Mouse (Mus musculus): ENCODE data around the gene Slc47a2.
A peak's percentile ranks its signal among the peaks of the same experiment; 100 is the strongest.
"Not testable (repeated sequence)": the region's sequence is repeated elsewhere in the genome, so short reads cannot be mapped to it uniquely, and the experiment has no call there.

Gene Slc47a2

DNA sequence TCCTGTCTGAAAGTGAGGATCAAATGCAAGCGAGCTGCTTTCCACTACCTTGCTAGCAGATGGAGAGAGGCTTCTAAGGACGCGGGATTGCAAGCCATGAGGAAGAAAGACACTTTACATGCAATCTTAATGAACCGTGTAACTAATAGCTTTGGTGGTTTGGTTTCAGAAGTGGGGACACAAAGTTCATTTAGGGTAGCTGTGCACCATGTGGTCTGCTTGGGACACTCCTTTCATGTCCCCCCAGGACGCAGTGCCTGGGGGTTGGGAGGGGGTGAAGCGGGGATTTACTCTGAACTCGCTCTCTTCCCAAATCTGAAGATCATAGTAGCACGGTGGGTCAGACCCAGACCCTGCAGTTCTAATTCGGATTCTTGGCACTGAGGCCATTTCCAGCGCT, 689 bp downstream of the Slc47a2 start:
- no peak for DNase-seq (ENCODE audit: low read depth, low spot score)

- DNase-seq (ENCODE audit: low read depth, low spot score), result no peak
Observed at GRCm38 (mm10) chr11:61341233-61341632, 1.4 kb downstream of the Slc47a2 start.

- DNase-seq (ENCODE audit: low read depth, low spot score), result no peak
Observed at GRCm38 (mm10) chr11:61340374-61340773, 2.3 kb downstream of the Slc47a2 start.

DNA sequence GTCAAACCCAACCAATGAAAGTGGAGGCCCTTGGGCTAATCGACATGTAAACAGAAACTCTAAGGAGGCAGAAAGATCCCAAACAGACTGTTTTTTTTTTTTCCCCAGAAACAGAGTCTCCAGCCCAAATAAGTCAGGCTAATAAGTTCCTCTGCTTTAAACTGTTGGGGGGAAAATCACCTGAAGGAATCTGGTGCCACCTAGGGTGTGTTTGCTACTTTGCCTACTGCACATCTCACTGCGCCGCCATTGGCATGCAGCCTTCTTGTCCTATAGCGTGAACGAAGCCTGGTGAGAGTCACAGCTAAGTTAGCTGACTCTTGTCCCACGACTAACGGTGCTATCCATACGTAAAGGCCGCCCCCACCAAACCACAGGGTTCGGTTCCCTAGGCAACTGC, 5.1 kb downstream of the Slc47a2 start:
- peak; percentile 57 for DNase-seq (ENCODE audit: low read depth, low spot score)

DNA sequence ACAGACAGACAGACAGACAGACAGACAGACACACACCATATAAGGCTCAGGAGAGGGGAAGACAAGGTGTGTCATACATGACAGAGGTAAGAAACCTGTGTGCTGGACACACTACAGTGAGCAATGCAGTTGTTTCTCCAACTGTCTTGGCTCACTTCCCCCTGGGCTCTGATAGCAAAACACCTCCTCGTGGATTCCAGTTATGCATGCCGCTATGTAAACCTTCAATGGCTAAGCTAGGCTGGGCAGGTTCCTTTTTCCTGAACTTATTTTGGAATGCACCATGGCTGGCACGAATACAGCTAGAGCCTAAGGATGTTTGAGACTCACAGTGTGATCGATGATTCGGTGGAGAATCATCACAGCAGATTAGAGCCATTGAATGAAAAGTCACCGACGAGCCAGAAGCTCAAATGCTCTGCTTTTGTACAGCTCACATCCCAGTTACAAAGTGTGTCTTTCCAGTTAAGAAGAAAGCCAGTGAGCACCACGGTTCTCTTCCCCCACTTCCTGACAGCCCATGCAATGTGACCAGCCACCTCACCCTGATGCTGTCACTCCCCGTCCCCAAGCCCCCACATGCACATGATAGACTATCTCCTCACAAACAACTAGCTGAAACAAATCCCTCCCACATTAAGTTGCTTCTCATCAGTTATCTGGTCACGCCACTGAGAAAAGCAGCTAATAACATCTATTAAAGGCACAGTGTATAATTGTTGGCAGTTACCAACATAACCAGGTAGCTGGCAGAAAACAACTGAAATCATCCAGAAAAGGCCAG, 21.6 kb downstream of the Slc47a2 start:
- no peak for DNase-seq (ENCODE audit: low read depth, low spot score)

DNA sequence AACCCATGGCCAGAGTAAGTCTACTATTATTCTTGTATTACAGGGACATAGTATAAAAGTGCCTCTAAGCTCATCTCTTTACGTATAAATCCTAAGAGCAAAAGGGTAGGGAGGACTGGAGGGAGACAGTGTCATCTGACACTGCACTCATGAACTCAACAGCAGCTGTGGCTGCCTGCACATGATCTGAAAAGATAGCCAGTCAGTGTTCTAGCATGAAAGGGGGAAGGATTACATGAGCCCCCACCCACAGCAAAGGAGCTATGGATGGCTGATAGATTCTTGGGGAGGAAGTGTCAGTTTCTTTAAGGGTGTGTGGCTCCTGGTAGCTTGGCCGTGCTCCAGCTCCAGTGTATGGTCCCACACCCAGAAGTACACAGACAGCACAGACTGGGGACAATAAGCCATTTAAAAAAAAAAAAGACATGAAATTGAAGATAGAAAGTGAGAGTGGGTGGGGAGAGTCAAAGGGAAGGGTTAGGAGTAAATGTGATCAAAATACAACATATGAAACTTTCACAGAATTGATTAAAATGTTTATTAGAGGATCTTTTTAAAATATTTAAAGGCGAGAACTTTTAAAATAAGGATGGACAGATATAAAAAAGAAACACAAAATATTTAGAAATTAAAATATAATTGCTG, 22.6 kb downstream of the Slc47a2 start:
- no peak for DNase-seq (ENCODE audit: low read depth, low spot score)

DNA sequence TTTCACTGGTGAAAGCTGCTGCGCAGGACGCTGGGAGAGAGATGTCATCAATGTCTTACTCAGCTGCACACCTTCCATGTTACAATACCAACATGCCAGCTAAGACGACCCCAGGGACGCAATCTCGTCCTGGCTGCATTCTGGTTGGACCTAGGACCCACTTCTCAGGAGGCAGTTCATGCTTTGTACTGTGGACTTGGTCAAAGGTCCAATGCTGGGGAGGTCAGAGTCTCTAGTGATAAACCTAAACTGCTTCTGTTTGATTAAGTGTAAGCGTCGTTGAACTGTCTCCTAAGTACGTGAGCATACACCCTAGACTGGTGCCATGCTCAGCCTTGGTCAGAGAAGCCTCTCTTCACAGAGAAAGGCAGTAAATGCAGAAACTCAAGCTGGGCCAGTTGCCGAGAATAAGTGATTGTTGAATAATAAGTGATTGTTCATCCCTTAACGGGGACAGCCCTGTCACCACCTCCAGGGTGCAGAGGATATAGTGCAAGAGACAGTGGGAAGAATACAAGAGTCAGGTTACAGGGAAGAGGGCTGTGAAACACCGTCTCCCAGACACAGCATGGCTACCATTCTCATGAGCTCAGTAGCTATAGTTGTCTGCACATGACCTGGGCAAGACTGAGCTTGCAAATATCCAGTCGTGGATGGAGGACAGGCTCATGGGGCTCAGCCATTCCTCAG, 23.3 kb downstream of the Slc47a2 start:
- DNase-seq (ENCODE audit: low read depth, low spot score), result no peak

GRCm38 (mm10) chr11:61316864-61317263, 25.8 kb downstream of the Slc47a2 start:
- DNase-seq (ENCODE audit: low read depth, low spot score), result no peak

DNA sequence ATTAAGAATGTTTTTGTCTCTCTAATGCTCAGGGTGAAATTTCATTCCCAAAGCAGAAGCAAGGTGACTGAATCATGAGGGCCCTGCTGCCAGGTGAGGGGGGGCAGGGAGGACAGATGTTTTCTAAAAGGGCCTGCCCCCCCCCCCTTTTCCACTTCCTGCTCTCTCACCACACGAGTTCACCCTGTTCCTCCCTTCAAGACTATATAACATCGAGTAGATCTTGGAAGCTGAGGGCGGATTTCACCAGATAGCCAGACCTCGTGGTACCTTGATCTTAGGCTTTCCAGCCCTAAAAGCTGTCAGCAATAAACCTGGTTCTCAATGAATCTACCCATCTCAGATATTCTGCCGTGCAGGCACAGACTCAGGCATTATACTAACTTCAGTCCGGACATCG, 32.3 kb downstream of the Slc47a2 start:
- DNase-seq (ENCODE audit: low read depth, low spot score), result no peak

DNA sequence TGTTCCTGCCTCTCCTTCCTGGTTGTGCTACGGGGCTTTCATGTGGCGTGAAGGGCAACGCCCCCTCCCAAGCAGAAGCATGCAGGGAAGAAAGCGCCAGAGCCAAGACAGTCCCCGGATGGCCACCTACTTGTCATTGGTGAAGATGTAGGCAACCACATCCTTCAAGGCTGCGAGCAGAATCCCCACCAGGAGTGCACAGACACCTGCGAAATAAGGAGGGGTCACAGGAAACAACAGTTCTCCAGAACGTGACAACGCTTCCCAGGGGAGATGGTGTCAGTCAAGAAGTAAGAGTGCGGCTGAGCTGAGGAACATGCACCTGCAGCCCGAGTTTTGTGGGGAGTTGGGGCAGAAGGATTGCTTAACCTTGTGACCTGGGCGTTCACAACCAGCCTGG, 32.8 kb downstream of the Slc47a2 start:
- no peak for DNase-seq (ENCODE audit: low read depth, low spot score)

GRCm38 (mm10) chr11:61307795-61308194, 34.9 kb downstream of the Slc47a2 start:
- DNase-seq (ENCODE audit: low read depth, low spot score), result no peak

GRCm38 (mm10) chr11:61305377-61305776, 37.3 kb downstream of the Slc47a2 start:
- peak; percentile 72 for DNase-seq (ENCODE audit: low read depth, low spot score)

DNA sequence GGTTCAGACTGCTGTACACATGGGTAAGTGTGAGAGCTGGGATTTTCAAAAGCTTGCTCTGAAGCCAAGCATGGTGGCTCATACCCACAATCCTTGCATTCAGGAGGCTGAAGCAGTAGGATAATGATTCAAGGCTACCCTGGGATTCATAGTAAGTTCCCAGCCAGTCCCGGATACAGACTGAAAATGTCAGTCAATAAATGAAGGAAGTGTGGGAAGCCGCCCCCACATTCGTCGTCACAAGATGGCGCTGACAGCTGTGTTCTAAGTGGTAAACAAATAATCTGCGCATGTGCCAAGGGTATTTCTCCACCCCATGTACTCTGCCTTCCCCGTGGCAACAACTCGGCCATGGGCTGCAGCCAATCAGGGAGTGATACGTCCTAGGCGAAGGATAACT, 38.1 kb downstream of the Slc47a2 start:
- DNase-seq (ENCODE audit: low read depth, low spot score), result not testable (repeated sequence)

- DNase-seq (ENCODE audit: low read depth, low spot score), result no peak
Observed at GRCm38 (mm10) chr11:61300716-61301392, 41.8 kb downstream of the Slc47a2 start.

GRCm38 (mm10) chr11:61300205-61300604, 42.5 kb downstream of the Slc47a2 start:
- DNase-seq (ENCODE audit: low read depth, low spot score), result no peak

GRCm38 (mm10) chr11:61297901-61298300, 44.8 kb downstream of the Slc47a2 start:
- no peak for DNase-seq (ENCODE audit: low read depth, low spot score)

DNA sequence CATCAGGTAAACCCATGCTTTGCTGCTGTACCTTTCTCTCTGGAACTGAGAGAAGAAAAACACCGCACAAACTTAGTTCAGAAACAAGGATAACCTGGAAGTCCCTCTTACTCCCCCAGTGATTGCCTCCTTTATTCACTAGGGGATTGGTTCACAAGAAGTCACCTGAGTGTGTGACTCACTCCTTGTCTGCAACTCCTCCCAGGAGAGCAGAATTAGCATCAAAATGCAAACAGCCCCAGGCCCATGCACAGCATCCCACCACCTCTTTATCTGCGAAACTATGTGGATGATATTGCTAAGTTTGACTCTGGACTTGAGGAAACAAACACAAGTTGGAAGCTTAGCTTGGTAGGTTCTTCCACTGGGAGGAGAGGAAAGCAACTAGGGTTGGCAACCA, 45.3 kb downstream of the Slc47a2 start:
- no peak for DNase-seq (ENCODE audit: low read depth, low spot score)

DNA sequence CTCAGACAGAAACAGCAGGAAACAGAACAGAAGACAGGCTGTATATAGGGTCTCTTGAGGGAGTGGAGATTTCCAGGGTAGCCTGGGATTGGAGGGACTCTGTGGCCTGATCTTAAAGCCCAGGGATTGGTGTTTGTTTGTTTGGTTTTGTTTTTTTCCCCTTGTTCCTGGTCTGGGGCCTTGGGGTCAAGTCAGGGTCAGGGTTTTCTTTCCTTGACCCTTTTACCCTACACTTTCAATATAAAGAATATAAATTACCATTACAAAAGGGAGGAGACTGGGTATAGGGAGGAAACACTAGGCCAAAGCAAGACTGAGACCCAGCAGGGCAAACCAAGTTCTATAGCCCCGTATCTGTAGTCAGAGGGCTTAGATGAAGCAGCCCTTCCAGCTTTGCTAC, 46.1 kb downstream of the Slc47a2 start:
- no peak for DNase-seq (ENCODE audit: low read depth, low spot score)

DNA sequence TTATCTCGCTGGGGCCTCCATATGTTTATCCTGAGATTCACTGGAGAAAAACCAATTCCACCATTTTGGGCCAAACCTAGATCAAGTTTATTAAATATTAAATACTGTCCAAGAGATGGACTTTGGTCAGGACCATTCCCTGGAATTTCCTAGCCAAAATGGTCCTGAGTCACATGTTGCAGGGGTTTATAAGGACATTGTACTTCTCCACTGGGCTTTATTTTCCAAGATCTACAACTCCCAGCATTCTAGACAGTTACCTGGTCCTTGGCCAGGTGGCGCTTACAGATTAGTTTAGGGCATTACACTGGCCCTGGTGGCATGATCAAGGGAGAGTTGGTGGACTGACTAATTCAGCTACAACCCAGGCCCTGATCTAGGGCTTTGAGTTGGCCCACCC, 47.1 kb downstream of the Slc47a2 start:
- no peak for DNase-seq (ENCODE audit: low read depth, low spot score)

DNA sequence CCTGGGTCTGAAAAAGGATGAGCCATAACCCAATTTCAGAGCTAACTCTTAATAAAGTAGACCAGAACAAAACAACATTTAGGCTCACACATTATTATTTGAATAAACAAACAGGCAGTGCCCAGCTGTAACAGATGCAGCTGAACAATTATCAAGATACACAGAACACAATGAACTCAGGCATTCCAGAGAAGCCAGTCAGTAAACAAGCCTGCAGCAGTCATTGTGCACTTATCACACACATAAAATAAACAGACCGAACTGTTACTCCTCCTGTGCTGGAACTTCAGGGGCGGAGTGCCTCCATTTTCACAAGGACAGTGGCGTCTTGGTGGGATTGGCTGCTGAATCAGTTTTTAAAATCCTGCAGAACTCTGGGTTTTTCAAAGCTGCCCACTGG, 48.2 kb downstream of the Slc47a2 start:
- DNase-seq (ENCODE audit: low read depth, low spot score), result no peak

- DNase-seq (ENCODE audit: low read depth, low spot score), result no peak
Observed at GRCm38 (mm10) chr11:61293251-61293650, 49.4 kb downstream of the Slc47a2 start.

GRCm38 (mm10) chr11:61284323-61284722, 58.3 kb downstream of the Slc47a2 start:
- DNase-seq (ENCODE audit: low read depth, low spot score), result peak; percentile 57

Measured in brain, adult 2 months (tissue).